Mouse (Mus musculus): ENCODE data around the gene Cx3cr1.

DNA sequence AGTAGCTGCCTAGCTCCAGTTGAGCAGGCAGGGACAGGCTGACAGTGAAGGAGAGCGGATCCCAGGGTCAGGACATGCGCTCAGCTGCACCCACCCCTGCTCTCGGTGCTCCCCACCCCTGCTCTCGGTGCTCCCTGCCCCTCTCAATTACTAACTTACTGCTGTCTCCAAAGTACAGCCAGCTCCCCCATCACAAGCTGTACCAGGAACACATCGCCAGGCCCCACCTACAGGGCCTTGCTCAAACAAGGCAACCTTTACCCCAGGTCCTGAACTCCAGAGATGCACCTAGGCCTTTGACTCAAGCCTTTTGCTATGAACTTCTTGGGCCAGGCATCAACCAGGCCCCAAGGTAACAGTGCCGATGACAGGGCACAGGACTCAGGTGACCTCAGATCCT lies 136.0 kb downstream of the Cx3cr1 start:
- TF ChIP-seq CTCF (IDR thresholded peaks at IDR 0.05; ENCODE audit: low read depth, low read length) (no peak), POLR2A (IDR thresholded peaks at IDR 0.05; ENCODE audit: insufficient read depth, low read length) (no peak), EP300 (IDR thresholded peaks at IDR 0.05; ENCODE audit: insufficient read depth, low read depth, low read length) (no peak)
